Mouse (Mus musculus) cerebellum, postnatal 25 days (tissue): ENCODE results near the gene Arhgef19.

ENCODE experiments used
- DNase-seq, 2 experiments: peaks; one replicate each; pipeline ENCODE4 v3.0.0; 2021; ENCODE audit warnings: mixed read lengths in 2 of 2

Gene Arhgef19

DNA sequence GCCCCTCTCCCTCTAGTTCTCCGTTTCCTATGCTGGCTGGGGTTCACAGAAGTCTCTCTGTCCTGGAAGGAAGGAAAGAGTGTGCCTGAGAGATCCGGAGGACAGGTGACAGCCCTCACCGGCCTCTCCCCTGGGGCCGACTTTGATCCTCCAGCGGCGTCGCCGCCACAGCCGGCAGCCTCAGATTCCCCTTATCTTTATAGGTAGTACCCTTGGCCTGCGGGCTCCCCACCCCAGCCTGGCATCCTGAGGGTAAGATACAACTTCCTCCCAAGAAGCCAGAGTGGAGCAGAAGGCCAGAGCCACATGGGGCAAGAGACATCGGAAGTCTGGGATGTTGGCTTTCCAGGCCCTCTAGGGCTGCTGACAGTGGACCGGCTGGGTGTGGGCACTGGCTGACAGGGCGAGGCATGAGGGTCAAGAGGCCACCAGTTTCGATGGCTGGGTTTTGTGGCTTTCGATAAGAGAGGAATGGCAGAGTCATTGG is 48.3 kb downstream of the Arhgef19 start:
- no peak for DNase-seq

GRCm38 (mm10) chr4:141288152-141288551 is 48.9 kb downstream of the Arhgef19 start:
- DNase-seq, result no peak

GRCm38 (mm10) chr4:141291571-141292375 is 52.5 kb downstream of the Arhgef19 start:
- no peak for DNase-seq

DNA sequence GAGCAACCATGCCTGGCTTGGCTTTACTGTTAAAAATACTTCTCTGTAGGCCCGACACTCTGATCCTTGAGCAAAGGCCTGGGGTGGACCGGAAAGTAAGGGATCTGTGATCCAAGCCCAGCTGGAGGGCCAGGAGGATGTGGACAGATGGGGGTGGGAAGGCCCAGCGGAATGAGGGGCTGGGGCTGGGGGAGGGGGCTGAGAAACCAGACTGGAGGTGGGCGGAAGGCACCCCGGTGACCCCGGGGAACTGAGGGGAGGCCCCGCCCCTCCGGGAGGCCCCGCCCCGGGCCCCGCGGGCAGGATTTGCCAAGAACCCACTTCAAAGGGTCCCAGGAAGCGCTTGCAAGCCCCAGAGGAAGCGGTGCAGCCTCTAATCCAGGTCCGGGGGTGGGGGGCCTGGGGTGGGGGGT is 56.5 kb downstream of the Arhgef19 start:
- no peak for DNase-seq

DNA sequence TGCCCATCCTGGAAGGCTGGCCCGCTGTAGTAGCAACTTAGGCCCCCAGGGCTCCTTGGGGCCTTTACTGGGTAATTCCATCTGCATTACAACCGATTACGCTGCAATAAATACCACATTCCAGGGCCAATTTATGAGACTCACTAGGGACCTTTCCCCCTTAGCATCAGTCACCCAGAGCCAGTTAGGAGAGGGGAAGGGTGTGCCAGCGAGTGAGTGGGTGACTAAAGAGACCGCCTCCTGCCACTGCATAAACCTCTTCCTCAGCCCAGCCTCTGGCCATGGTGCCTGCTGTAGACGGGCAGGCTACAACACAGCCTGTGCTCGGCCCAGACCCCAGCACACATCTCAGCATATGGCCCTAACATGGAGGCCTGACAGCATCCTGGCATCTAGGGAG is 58.6 kb downstream of the Arhgef19 start:
- no peak for DNase-seq

GRCm38 (mm10) chr4:141299356-141299755 is 60.1 kb downstream of the Arhgef19 start:
- DNase-seq, result no peak

GRCm38 (mm10) chr4:141300196-141300595 is 60.9 kb downstream of the Arhgef19 start:
- DNase-seq, result no peak

GRCm38 (mm10) chr4:141301116-141301553 is 61.8 kb downstream of the Arhgef19 start, which contains the start of gene Epha2:
TSS of gene Epha2 (plus strand) at chr4:141301240.
- DNase-seq, result peak; percentile 83 to 89

GRCm38 (mm10) chr4:141301591-141302427 is 62.5 kb downstream of the Arhgef19 start:
- peak in 1 of 2 experiments; percentile 31 for DNase-seq

DNA sequence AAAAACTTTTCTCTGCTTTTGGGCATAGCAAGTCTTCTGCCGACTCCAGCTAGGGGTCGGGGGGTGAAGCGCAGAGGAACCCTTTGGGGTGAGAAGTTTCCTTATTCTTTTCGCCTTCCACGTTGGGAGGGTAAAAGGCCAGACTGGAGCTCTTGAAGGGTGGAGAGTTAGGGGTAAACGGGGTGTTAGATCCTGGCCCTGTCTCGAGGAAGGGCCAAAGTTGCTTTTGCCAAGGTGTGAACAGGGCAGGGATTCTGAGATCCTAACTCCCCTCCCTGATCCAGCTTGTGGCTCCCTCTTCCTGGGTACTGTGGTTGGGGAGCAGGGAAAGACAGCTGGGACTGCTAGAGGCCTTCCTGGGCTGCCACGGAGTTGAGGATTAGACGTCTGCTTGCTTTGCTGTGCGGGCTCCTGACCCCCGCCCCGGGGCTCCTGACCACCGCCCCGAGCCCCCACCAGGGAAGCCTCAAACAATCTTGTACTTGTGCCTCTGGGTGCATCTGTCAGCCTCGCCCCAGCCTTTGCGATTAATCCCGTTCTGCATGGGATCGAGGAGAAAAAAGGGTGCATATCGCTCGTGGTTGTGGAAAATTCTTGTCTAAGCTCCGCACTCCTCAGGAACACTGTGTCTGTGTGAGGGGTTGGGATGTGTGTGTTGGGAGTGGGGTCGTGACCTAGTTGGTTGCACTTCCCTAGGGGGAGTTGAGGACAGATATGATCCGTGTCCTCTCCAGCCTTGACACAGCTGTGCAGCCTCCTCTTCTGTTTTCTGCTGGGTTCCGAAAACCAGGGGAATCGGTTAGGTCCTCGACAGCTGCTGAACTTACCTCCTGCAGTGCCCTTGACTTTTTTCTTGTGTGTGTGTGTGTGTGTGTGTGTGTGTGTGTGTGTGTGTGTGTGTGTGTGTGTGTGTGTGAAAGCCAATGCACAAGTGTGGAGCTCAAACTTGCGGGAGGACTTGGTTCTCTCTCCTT is 63.4 kb downstream of the Arhgef19 start:
- DNase-seq, result no peak

DNA sequence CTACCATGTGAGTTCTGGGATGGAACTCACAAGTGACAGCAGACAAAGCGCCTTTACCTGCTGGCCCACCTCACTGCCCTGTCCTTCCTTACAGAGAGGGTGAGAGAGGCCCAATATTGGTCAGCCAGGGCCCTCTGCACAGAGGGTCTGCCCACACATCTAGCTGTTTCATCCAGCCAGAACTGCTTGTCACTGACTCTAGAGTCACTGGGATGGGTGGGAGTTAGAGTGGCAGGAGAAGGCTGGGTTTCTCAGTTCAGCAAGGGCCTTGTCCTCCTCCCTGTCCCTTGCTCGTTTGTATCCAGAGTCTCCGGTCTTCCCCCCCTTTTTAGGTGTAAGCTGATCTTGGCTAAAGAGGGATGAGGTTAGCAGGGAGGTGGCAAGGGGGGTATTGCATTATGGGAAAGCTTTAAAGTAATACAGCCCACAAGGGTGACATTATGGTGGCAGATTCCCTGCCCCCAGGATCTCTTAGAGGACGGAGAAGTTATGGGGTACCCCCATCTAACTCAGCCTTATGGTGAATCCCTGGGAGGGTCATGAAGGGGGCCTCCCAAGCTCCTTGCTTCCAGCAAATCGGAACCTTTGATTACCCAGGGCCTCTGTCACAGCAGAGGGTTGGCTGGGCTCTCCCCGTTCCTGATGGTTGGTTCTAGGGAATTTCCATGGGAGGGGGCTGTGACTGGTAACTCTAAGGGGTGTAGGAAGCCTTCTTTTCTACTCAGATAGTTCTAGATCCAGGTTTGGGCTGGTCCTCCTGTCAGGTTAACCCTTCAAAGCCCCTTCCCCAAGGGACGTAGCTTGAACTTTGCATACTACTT is 64.3 kb downstream of the Arhgef19 start:
- DNase-seq, result no peak

DNA sequence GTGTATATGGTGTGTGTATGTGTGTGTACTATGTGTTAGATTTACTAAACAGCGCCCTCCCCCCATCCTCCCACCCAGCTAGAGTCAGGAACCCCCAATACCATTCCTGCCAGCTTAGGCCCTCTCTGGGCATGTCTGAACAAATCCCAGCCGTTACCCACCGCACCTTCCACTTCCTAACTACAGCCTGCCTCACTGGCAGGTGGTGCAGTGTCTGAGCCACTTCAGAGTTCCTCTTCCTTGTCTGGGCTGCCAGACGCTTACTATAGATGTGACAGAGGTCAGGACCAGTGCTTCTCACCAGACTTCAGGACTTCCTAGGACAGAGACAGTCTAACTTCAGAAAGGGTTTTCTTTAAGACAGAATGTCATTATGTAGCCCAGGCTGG is 64.9 kb downstream of the Arhgef19 start:
- no peak for DNase-seq

- DNase-seq, result no peak
Observed at GRCm38 (mm10) chr4:141306057-141306456, 66.8 kb downstream of the Arhgef19 start.
